Mouse (Mus musculus): ENCODE results near the gene Arrb1. TPM values are rescaled to one million over a fixed set of nuclear protein-coding genes. Genes with fewer than 3 reads are reported as not detected.

Arrb1 gene
- 26.3 and 29.6 TPM in 2 replicates for polyA plus RNA-seq (2012; rRNA removed)

GRCm38 (mm10) chr7:99534901-99535735 lies at the start of gene Arrb1:
TSS of gene Arrb1 (plus strand) at chr7:99535466.
- Histone ChIP-seq H3K36me3 (ENCODE audit: control insufficient read depth, insufficient read depth, low read length) (no peaks in the 10 kb centered on the region), H3K27me3 (ENCODE audit: control insufficient read depth, insufficient read depth, low read length) (no peaks in the 10 kb centered on the region), H3K4me3 (ENCODE audit: control insufficient read depth, insufficient read depth, low read length) (peak within 1 kb of the TSS; percentile 75), H3K4me1 (replicated peaks; ENCODE audit: control insufficient read depth, insufficient read depth, low read length) (peaks cover 34% of the 10 kb centered on the region), H3K27ac (ENCODE audit: control insufficient read depth, insufficient read depth, low read length) (peak within 1 kb of the TSS; percentile 65)
- WGBS = under 1% methylated on average over 67 of the region's 68 CpGs
- TF ChIP-seq CTCF (IDR thresholded peaks at IDR 0.05; ENCODE audit: borderline replicate concordance, control insufficient read depth, extremely low read depth, insufficient read depth, low read length, poor library complexity) = peak; percentile 84; the same call in 1 of the 2 replicates
- TF ChIP-seq POLR2A (IDR thresholded peaks at IDR 0.05; ENCODE audit: control insufficient read depth, extremely low read depth, insufficient read depth, low read length, poor library complexity) = no peak
- peak; percentile 80 for DNase-seq

- H3K27me3 ChIP-seq (ENCODE audit: control insufficient read depth, insufficient read depth, low read length) = no peaks in the 10 kb centered on the region
- WGBS = 93% methylated on average over 5 of the region's 5 CpGs
- H3K4me1 ChIP-seq (replicated peaks; ENCODE audit: control insufficient read depth, insufficient read depth, low read length) = no peaks in the 10 kb centered on the region
- no peak overlapping the region for H3K4me3 ChIP-seq (ENCODE audit: control insufficient read depth, insufficient read depth, low read length)
- no peak for DNase-seq
- no peaks in the 10 kb centered on the region for H3K36me3 ChIP-seq (ENCODE audit: control insufficient read depth, insufficient read depth, low read length)
- no peak for TF ChIP-seq CTCF (IDR thresholded peaks at IDR 0.05; ENCODE audit: borderline replicate concordance, control insufficient read depth, extremely low read depth, insufficient read depth, low read length, poor library complexity)
- TF ChIP-seq POLR2A (IDR thresholded peaks at IDR 0.05; ENCODE audit: control insufficient read depth, extremely low read depth, insufficient read depth, low read length, poor library complexity) = no peak
- H3K27ac ChIP-seq (ENCODE audit: control insufficient read depth, insufficient read depth, low read length) = no peak overlapping the region
These were observed 45.6 kb upstream of the Arrb1 start for GRCm38 (mm10) chr7:99489708-99490107.

GRCm38 (mm10) chr7:99499128-99499527 lies 36.1 kb upstream of the Arrb1 start:
- no peak for DNase-seq
- TF ChIP-seq POLR2A (IDR thresholded peaks at IDR 0.05; ENCODE audit: control insufficient read depth, extremely low read depth, insufficient read depth, low read length, poor library complexity) (no peak), CTCF (IDR thresholded peaks at IDR 0.05; ENCODE audit: borderline replicate concordance, control insufficient read depth, extremely low read depth, insufficient read depth, low read length, poor library complexity) (no peak)
- H3K4me1 ChIP-seq (replicated peaks; ENCODE audit: control insufficient read depth, insufficient read depth, low read length) = no peaks in the 10 kb centered on the region
- H3K27me3 ChIP-seq (ENCODE audit: control insufficient read depth, insufficient read depth, low read length) = no peaks in the 10 kb centered on the region
- no peak overlapping the region for H3K27ac ChIP-seq (ENCODE audit: control insufficient read depth, insufficient read depth, low read length)
- no peak overlapping the region for H3K4me3 ChIP-seq (ENCODE audit: control insufficient read depth, insufficient read depth, low read length)
- 93% methylated on average over 1 of the region's 1 CpGs for WGBS
- no peaks in the 10 kb centered on the region for H3K36me3 ChIP-seq (ENCODE audit: control insufficient read depth, insufficient read depth, low read length)

- Histone ChIP-seq H3K27ac (ENCODE audit: control insufficient read depth, insufficient read depth, low read length) (no peak overlapping the region), H3K27me3 (ENCODE audit: control insufficient read depth, insufficient read depth, low read length) (no peaks in the 10 kb centered on the region), H3K4me3 (ENCODE audit: control insufficient read depth, insufficient read depth, low read length) (no peak overlapping the region), H3K4me1 (replicated peaks; ENCODE audit: control insufficient read depth, insufficient read depth, low read length) (no peaks in the 10 kb centered on the region), H3K36me3 (ENCODE audit: control insufficient read depth, insufficient read depth, low read length) (no peaks in the 10 kb centered on the region)
- peak; percentile 79 for DNase-seq
- 10% methylated on average over 8 of the region's 8 CpGs for WGBS
- TF ChIP-seq POLR2A (IDR thresholded peaks at IDR 0.05; ENCODE audit: control insufficient read depth, extremely low read depth, insufficient read depth, low read length, poor library complexity) (no peak), CTCF (IDR thresholded peaks at IDR 0.05; ENCODE audit: borderline replicate concordance, control insufficient read depth, extremely low read depth, insufficient read depth, low read length, poor library complexity) (peak; percentile 93)
These were observed 35.1 kb upstream of the Arrb1 start for GRCm38 (mm10) chr7:99500201-99500600.

GRCm38 (mm10) chr7:99500655-99501054 lies 34.6 kb upstream of the Arrb1 start:
- TF ChIP-seq POLR2A (IDR thresholded peaks at IDR 0.05; ENCODE audit: control insufficient read depth, extremely low read depth, insufficient read depth, low read length, poor library complexity) = no peak
- TF ChIP-seq CTCF (IDR thresholded peaks at IDR 0.05; ENCODE audit: borderline replicate concordance, control insufficient read depth, extremely low read depth, insufficient read depth, low read length, poor library complexity) = no peak
- H3K27ac ChIP-seq (ENCODE audit: control insufficient read depth, insufficient read depth, low read length) = no peak overlapping the region
- H3K4me3 ChIP-seq (ENCODE audit: control insufficient read depth, insufficient read depth, low read length) = no peak overlapping the region
- no peaks in the 10 kb centered on the region for H3K27me3 ChIP-seq (ENCODE audit: control insufficient read depth, insufficient read depth, low read length)
- H3K4me1 ChIP-seq (replicated peaks; ENCODE audit: control insufficient read depth, insufficient read depth, low read length) = no peaks in the 10 kb centered on the region
- no peak for DNase-seq
- H3K36me3 ChIP-seq (ENCODE audit: control insufficient read depth, insufficient read depth, low read length) = no peaks in the 10 kb centered on the region
- 92% methylated on average over 5 of the region's 5 CpGs for WGBS

- Histone ChIP-seq H3K4me3 (ENCODE audit: control insufficient read depth, insufficient read depth, low read length) (no peak overlapping the region), H3K36me3 (ENCODE audit: control insufficient read depth, insufficient read depth, low read length) (no peaks in the 10 kb centered on the region), H3K27ac (ENCODE audit: control insufficient read depth, insufficient read depth, low read length) (no peak overlapping the region), H3K4me1 (replicated peaks; ENCODE audit: control insufficient read depth, insufficient read depth, low read length) (no peaks in the 10 kb centered on the region), H3K27me3 (ENCODE audit: control insufficient read depth, insufficient read depth, low read length) (no peaks in the 10 kb centered on the region)
- DNase-seq = no peak
- WGBS = 90% methylated on average over 1 of the region's 1 CpGs
- TF ChIP-seq CTCF (IDR thresholded peaks at IDR 0.05; ENCODE audit: borderline replicate concordance, control insufficient read depth, extremely low read depth, insufficient read depth, low read length, poor library complexity) = no peak
- TF ChIP-seq POLR2A (IDR thresholded peaks at IDR 0.05; ENCODE audit: control insufficient read depth, extremely low read depth, insufficient read depth, low read length, poor library complexity) = no peak
These were observed 34.1 kb upstream of the Arrb1 start for GRCm38 (mm10) chr7:99501148-99501547.
